Mouse (Mus musculus): Measurements from ENCODE around the gene Acot8. TPM values are rescaled to one million over a fixed set of nuclear protein-coding genes. Genes with fewer than 3 reads are reported as not detected.

The Acot8 gene
- polyA plus RNA-seq, 1 experiment, result 102 TPM

DNA sequence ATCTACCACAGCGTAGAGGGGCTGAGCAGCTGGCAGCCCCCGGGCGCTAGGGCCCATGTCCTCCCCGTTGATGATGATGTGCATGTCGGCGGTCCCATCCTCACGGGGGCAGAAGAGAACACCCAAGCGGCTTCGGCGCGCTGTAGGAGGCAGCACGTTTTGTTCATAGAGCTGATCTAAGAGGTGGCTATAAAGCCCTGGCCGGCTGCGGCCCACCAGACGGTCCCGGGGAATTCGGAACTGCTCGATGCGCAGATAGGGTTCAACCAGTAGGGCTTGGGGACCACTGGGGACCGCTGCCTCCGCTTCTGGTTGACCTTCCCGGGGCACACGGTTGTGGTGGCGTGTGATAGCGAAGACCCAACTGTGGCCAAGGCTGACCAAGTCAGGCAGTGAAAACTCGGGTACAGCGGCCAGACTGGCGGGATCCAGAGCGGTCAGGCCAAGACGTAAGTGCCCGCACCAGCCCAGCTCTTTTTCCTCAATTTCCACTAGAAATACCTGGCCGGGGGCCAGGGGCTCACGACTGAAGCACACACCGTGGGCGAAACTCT, 28.1 kb upstream of the Acot8 start, which contains the start of gene Ctsa:
Gene Ctsa, plus strand, starts transcription at position 126 of the 554 bp plus-strand sequence.
- Histone ChIP-seq H3K27me3 (ENCODE audit: control insufficient read depth, insufficient read depth, low read length) (no peaks in the 10 kb centered on the region), H3K4me3 (ENCODE audit: low read depth, low read length) (peak within 1 kb of the TSS; percentile 85), H3K36me3 (ENCODE audit: control insufficient read depth, insufficient read depth, low read length) (peaks cover 15% of the 10 kb centered on the region), H3K4me1 (ENCODE audit: control insufficient read depth, insufficient read depth, insufficient read length, low read length) (peaks cover 9% of the 10 kb centered on the region), H3K27ac (ENCODE audit: insufficient read depth, low read depth, low read length) (peak within 1 kb of the TSS; percentile 67)
- whole genome bisulfite sequencing, result 1% methylated on average over 35 of the region's 35 CpGs
- TF ChIP-seq CTCF (IDR thresholded peaks at IDR 0.05; ENCODE audit: extremely low read depth, insufficient read length, insufficient replicate concordance, low read depth, low read length) (peak; percentile 46; the same call in 1 of the 2 replicates), POLR2A (IDR thresholded peaks at IDR 0.05; ENCODE audit: low read depth, low read length) (no peak)

DNA sequence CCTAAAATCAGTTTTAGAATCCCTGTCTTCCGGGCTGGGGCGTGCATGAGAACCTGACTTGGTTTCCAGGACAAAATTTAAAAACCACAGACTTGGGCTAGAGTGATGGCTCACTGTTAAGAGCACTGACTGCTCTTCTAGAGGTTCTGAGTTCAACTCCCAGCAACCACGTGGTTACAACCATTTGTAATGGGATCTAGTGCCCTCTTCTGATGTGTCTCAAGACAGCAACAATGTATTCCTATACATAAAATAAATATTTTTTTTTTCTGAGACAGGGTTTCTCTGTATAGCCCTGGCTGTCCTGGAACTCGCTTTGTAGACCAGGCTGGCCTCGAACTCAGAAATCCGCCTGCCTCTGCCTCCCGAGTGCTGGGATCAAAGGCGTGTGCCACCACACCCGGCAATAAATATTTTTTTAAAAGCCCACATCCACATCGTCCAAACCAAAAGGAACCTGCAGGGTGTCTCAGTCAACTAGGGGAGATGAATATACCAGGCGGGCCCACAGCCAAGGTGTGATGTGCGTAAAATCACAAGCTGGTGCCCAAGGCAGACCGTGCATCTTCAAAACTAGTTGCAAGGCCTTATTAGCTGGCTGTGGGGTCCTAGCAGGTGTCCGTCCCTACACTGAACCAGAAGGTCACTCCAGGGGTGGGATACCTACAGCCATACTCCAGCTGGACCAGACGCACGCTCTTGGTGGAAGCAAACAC, 27.5 kb upstream of the Acot8 start:
- TF ChIP-seq CTCF (IDR thresholded peaks at IDR 0.05; ENCODE audit: extremely low read depth, insufficient read length, insufficient replicate concordance, low read depth, low read length), result no peak
- TF ChIP-seq POLR2A (IDR thresholded peaks at IDR 0.05; ENCODE audit: low read depth, low read length), result no peak

DNA sequence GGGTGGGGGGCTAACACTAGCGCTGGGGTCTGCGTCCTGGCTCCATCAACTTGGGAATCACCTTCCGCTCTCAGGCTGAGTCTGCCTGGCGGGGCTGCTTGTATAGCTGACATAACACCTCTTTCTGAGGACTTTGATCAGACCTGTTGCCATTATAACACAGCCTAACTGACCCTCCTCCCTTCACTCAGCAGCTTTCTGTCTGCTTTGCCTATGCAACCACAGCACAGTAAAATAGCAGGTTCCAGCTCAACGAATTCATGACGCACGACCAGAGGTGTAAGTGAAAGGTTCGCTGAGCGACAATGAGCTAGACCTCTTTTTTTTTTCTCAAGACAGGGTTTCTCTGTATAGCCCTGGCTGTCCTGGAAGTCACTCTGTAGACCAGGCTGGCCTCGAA, 26.3 kb upstream of the Acot8 start:
- Histone ChIP-seq H3K36me3 (ENCODE audit: control insufficient read depth, insufficient read depth, low read length) (peaks cover 8% of the 10 kb centered on the region; the same call in 1 of the 2 replicates), H3K4me1 (ENCODE audit: control insufficient read depth, insufficient read depth, insufficient read length, low read length) (peaks cover 9% of the 10 kb centered on the region)
- WGBS, result 78% methylated on average over 10 of the region's 10 CpGs

More for the DNA sequence above, 27.5 kb upstream of the Acot8 start:
- Histone ChIP-seq H3K4me3 (ENCODE audit: low read depth, low read length) (peak overlapping the region; percentile 85), H3K4me1 (ENCODE audit: control insufficient read depth, insufficient read depth, insufficient read length, low read length) (peaks cover 9% of the 10 kb centered on the region), H3K27ac (ENCODE audit: insufficient read depth, low read depth, low read length) (no peak overlapping the region), H3K36me3 (ENCODE audit: control insufficient read depth, insufficient read depth, low read length) (peaks cover 13% of the 10 kb centered on the region), H3K27me3 (ENCODE audit: control insufficient read depth, insufficient read depth, low read length) (no peaks in the 10 kb centered on the region)
- WGBS, result 42% methylated on average over 16 of the region's 16 CpGs

DNA sequence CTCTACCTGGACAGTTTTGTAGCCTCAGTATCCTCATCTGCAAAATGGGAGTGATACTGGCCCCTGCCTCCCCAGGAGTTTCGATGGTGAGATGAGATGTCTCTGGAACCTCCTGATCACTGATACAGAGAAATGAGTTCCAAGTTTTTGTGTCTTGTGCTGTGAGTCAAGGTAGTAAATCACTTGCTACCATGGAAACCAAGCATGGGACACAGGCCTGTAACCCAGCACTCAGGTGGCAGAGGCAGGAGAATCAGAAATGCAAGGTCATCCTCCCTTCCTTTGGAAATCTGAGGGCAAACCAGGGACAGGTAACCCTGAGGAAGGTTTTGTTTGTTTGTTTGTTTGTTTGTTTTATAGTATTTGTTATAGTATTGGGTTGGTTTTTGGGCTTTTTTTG, 24.4 kb upstream of the Acot8 start:
- Histone ChIP-seq H3K36me3 (ENCODE audit: control insufficient read depth, insufficient read depth, low read length) (peaks cover 22% of the 10 kb centered on the region), H3K4me3 (ENCODE audit: low read depth, low read length) (no peak overlapping the region), H3K4me1 (ENCODE audit: control insufficient read depth, insufficient read depth, insufficient read length, low read length) (peaks cover 5% of the 10 kb centered on the region; the same call in 1 of the 2 replicates), H3K27ac (ENCODE audit: insufficient read depth, low read depth, low read length) (no peak overlapping the region), H3K27me3 (ENCODE audit: control insufficient read depth, insufficient read depth, low read length) (no peaks in the 10 kb centered on the region)
- TF ChIP-seq CTCF (IDR thresholded peaks at IDR 0.05; ENCODE audit: extremely low read depth, insufficient read length, insufficient replicate concordance, low read depth, low read length) (no peak), POLR2A (IDR thresholded peaks at IDR 0.05; ENCODE audit: low read depth, low read length) (no peak)
- WGBS, result 92% methylated on average over 1 of the region's 1 CpGs

More for the DNA sequence above, 26.3 kb upstream of the Acot8 start:
- no peak overlapping the region for H3K27ac ChIP-seq (ENCODE audit: insufficient read depth, low read depth, low read length)
- H3K4me3 ChIP-seq (ENCODE audit: low read depth, low read length), result no peak overlapping the region
- H3K27me3 ChIP-seq (ENCODE audit: control insufficient read depth, insufficient read depth, low read length), result no peaks in the 10 kb centered on the region
- no peak for TF ChIP-seq POLR2A (IDR thresholded peaks at IDR 0.05; ENCODE audit: low read depth, low read length)

DNA sequence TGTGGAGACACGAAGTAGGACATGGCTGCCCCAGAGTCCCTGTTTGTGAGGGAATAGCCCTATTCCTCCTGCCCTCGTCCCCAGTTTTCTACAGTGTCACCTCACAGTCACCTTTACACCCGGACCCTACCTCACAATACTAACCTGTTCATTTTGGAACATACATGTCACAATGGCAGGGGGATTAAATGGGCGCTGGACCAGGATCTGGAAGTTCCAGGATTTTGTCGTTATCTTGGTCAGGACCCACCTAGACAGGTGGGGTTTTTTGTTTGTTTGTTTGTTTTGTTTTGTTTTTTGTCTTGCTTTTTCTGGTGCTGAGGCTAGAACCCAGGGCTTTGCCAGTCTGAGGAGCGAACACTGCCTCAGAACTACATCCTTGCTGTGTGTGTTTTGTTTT, 23.8 kb upstream of the Acot8 start, which contains the start of gene Spata25:
Gene Spata25, minus strand, starts transcription at position 101 of the 400 bp plus-strand sequence.
- H3K27me3 ChIP-seq (ENCODE audit: control insufficient read depth, insufficient read depth, low read length), result no peaks in the 10 kb centered on the region
- no peak within 1 kb of the TSS for H3K27ac ChIP-seq (ENCODE audit: insufficient read depth, low read depth, low read length)
- 90% methylated on average over 6 of the region's 6 CpGs for WGBS
- H3K4me1 ChIP-seq (ENCODE audit: control insufficient read depth, insufficient read depth, insufficient read length, low read length), result peaks cover 7% of the 10 kb centered on the region; the same call in 1 of the 2 replicates
- no peak within 1 kb of the TSS for H3K4me3 ChIP-seq (ENCODE audit: low read depth, low read length)
- peaks cover 22% of the 10 kb centered on the region for H3K36me3 ChIP-seq (ENCODE audit: control insufficient read depth, insufficient read depth, low read length)
- TF ChIP-seq POLR2A (IDR thresholded peaks at IDR 0.05; ENCODE audit: low read depth, low read length), result no peak
- no peak for TF ChIP-seq CTCF (IDR thresholded peaks at IDR 0.05; ENCODE audit: extremely low read depth, insufficient read length, insufficient replicate concordance, low read depth, low read length)

DNA sequence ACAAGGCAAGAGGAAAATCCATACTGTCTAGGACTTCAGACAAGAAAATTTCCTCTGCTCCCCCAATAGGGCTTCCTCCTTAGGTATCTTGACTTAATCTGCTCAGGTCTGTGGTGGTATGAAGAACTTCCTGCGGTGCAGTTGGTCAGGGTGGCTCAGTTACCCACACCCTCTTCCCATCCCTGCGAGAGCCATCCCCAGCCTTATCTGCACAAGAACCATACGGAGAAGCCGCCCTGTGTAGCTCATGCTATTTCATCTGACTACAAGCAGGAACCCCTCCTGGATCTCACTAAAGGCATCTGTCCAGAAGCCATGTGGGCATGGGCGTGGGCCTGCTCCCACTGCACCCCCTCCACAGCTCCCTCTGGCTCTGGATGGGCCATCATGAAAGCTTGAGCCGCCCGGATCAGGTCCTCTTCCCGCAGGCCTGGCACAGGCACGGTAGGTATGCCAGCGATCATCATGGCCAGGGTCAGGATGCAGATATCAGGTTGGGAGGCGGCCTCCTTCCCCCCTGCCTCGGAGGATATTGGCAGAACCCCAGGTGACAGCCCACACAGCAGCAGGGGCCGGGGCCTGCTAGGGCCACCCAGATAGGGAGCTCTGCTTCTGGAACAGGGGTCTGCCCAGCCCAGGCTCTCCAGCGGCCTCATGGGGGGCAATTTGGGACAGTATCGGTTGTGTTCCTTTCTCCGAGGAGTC, 22.6 kb upstream of the Acot8 start:
- peaks cover 22% of the 10 kb centered on the region for H3K36me3 ChIP-seq (ENCODE audit: control insufficient read depth, insufficient read depth, low read length)
- H3K4me1 ChIP-seq (ENCODE audit: control insufficient read depth, insufficient read depth, insufficient read length, low read length), result peaks cover 5% of the 10 kb centered on the region
- H3K27ac ChIP-seq (ENCODE audit: insufficient read depth, low read depth, low read length), result no peak overlapping the region
- no peaks in the 10 kb centered on the region for H3K27me3 ChIP-seq (ENCODE audit: control insufficient read depth, insufficient read depth, low read length)
- WGBS, result 90% methylated on average over 16 of the region's 16 CpGs
- TF ChIP-seq POLR2A (IDR thresholded peaks at IDR 0.05; ENCODE audit: low read depth, low read length) (no peak), CTCF (IDR thresholded peaks at IDR 0.05; ENCODE audit: extremely low read depth, insufficient read length, insufficient replicate concordance, low read depth, low read length) (no peak)
- H3K4me3 ChIP-seq (ENCODE audit: low read depth, low read length), result no peak overlapping the region

DNA sequence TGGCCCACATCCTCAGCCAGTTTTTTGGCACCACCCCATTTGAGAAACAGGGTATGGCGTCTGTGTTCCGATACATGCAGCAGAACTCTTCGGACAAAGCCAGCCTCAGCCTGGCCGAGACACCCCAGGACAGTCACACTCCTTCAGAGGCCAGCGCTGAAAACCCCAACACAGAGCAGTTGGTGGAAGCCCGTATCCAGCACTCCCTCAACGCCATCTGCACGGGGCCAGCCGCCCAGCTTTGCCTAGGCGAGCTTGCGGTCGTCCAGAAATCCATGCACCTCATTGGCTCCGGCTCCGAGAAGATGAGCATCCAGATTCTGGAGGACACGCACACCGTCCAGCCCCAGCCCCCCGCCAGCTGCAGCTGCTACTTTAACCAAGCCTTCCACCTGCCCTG, 20.8 kb upstream of the Acot8 start:
- Histone ChIP-seq H3K4me3 (ENCODE audit: low read depth, low read length) (no peak overlapping the region), H3K27me3 (ENCODE audit: control insufficient read depth, insufficient read depth, low read length) (no peaks in the 10 kb centered on the region), H3K4me1 (ENCODE audit: control insufficient read depth, insufficient read depth, insufficient read length, low read length) (peaks cover 5% of the 10 kb centered on the region), H3K36me3 (ENCODE audit: control insufficient read depth, insufficient read depth, low read length) (peaks cover 32% of the 10 kb centered on the region), H3K27ac (ENCODE audit: insufficient read depth, low read depth, low read length) (no peak overlapping the region)
- no peak for TF ChIP-seq CTCF (IDR thresholded peaks at IDR 0.05; ENCODE audit: extremely low read depth, insufficient read length, insufficient replicate concordance, low read depth, low read length)
- 97% methylated on average over 17 of the region's 17 CpGs for WGBS
